8 mouse cellular contexts compared by ENCODE assay signal in genomic region chr13:107167856-107168598, GRCm38 (mm10).
DNase-seq lines count a peak whose midpoint lies in the region; ATAC-seq and TF ChIP-seq lines count a peak whose summit lies in the region.

No protein-coding gene starts in this region.

- no peaks in the 10 kb centered on the region for H3K9me3 ChIP-seq in E14TG2a.4 (ENCODE audit: low read length)
- H3K9me3 ChIP-seq in hindbrain, embryonic 11.5 days (ENCODE audit: control insufficient read depth, low read length): no peaks in the 10 kb centered on the region

- no peak for TF ChIP-seq CTCF in heart, adult 2 months (IDR thresholded peaks at IDR 0.05)
- TF ChIP-seq CTCF in E14TG2a.4 (conservative IDR thresholded peaks at IDR 0.05; ENCODE audit: low read length): no peak

- peak overlapping the region; percentile 19 for H3K4me3 ChIP-seq in heart, adult 2 months
- 0 out of 2 replicates have a peak overlapping the region, but pooled peaks have one; percentile 13 for H3K4me3 ChIP-seq in E14TG2a.4 (replicated peaks; ENCODE audit: low read length)
- peak overlapping the region; percentile 23 for H3K4me3 ChIP-seq in hindbrain, embryonic 11.5 days (ENCODE audit: low read depth, low read length)

- no peaks in the 10 kb centered on the region for H3K79me2 ChIP-seq in heart, adult 2 months (replicated peaks; ENCODE audit: control insufficient read depth, insufficient read depth, low read length)

- TF ChIP-seq POLR2A in heart, adult 2 months (IDR thresholded peaks at IDR 0.05; ENCODE audit: insufficient read depth, low read depth, low read length): no peak

- H3K9ac ChIP-seq in heart, adult 2 months (ENCODE audit: low read depth, low read length): no peak overlapping the region
- H3K9ac ChIP-seq in hindbrain, embryonic 11.5 days (ENCODE audit: low read depth, low read length): peak overlapping the region; percentile 49; the same call in 1 of the 2 replicates

- no peaks in the 10 kb centered on the region for H3K36me3 ChIP-seq in heart, adult 2 months (ENCODE audit: control insufficient read depth, insufficient read depth, low read length)
- no peaks in the 10 kb centered on the region for H3K36me3 ChIP-seq in E14TG2a.4 (ENCODE audit: insufficient read depth, low read length)
- no peaks in the 10 kb centered on the region for H3K36me3 ChIP-seq in hindbrain, embryonic 11.5 days (ENCODE audit: control insufficient read depth, insufficient read depth, low read length)

- H3K27me3 ChIP-seq in heart, adult 2 months (ENCODE audit: control insufficient read depth, insufficient read depth, low read length): no peaks in the 10 kb centered on the region
- peaks cover 9% of the 10 kb centered on the region for H3K27me3 ChIP-seq in E14TG2a.4 (ENCODE audit: insufficient read depth, low read length)
- no peaks in the 10 kb centered on the region for H3K27me3 ChIP-seq in hindbrain, embryonic 11.5 days (ENCODE audit: control insufficient read depth, insufficient read depth, low read length)

- intact Hi-C loops in heart, adult 2 months (cut with DNase I): no loop called here
- intact Hi-C loops in left cerebral cortex, postnatal 10 days (cut with DNase I): no loop called here

- ATAC-seq in hindbrain, embryonic 11.5 days (ENCODE audit: low FRiP score): peak; percentile 57
- ATAC-seq in megakaryocyte-erythroid progenitor cell, adult 5-6 weeks (replicated peaks; ENCODE audit: low FRiP score, low TSS enrichment, poor library complexity, severe bottlenecking): 0 out of 2 replicates have a peak, but pooled peaks have one; percentile 32
- no peak for ATAC-seq in megakaryocyte progenitor cell, adult 5-6 weeks (replicated peaks; ENCODE audit: poor library complexity)

- no peak for DNase-seq in heart, adult 2 months
- DNase-seq in heart, adult 11 months: no peak
- no peak for DNase-seq in hindbrain, embryonic 11.5 days (ENCODE audit: low spot score)
- DNase-seq in right cerebral cortex, adult 2 months (ENCODE audit: low spot score in 2 of 2): no peak
- no peak for DNase-seq in left cerebral cortex, postnatal 10 days (ENCODE audit: extremely low spot score in 1 of 2, low spot score in 2 of 2)

- TF ChIP-seq EP300 in heart, adult 2 months (IDR thresholded peaks at IDR 0.05; ENCODE audit: insufficient read depth, low read depth, low read length): no peak

- no peaks in the 10 kb centered on the region for H3K4me1 ChIP-seq in heart, adult 2 months (ENCODE audit: control insufficient read depth, insufficient read depth, low read length)
- H3K4me1 ChIP-seq in E14TG2a.4 (replicated peaks; ENCODE audit: low read depth, low read length): peaks cover 10% of the 10 kb centered on the region; the same call in 1 of the 2 replicates
- H3K4me1 ChIP-seq in hindbrain, embryonic 11.5 days (replicated peaks; ENCODE audit: control insufficient read depth, insufficient read depth, low read length): no peaks in the 10 kb centered on the region; the same call in 1 of the 2 replicates

- 83% methylated on average over 10 of the region's 10 CpGs for WGBS in heart, adult 2 months
- WGBS in hindbrain, embryonic 11.5 days: 53% methylated on average over 10 of the region's 10 CpGs

- no peak overlapping the region for H3K27ac ChIP-seq in heart, adult 2 months
- H3K27ac ChIP-seq in hindbrain, embryonic 11.5 days (ENCODE audit: low read depth, low read length): no peak overlapping the region

- H3K4me2 ChIP-seq in hindbrain, embryonic 11.5 days (replicated peaks; ENCODE audit: low read depth, low read length): peak overlapping the region; percentile 66
